Mouse (Mus musculus): ENCODE results near the gene Tmed10.
A peak's percentile ranks its signal among the peaks of the same experiment; 100 is the strongest.

The Tmed10 gene

GRCm38 (mm10) chr12:85305247-85305892 lies 69.3 kb downstream of the Tmed10 start:
- Histone ChIP-seq H3K27me3 (ENCODE audit: control insufficient read depth, insufficient read depth, low read length, poor library complexity, severe bottlenecking) (no peaks in the 10 kb centered on the region), H3K36me3 (ENCODE audit: control insufficient read depth, insufficient read depth, low read length, poor library complexity, severe bottlenecking) (peaks cover 15% of the 10 kb centered on the region)
- peak; percentile 91 for DNase-seq (ENCODE audit: low read depth, low spot score)

- Histone ChIP-seq H3K27me3 (ENCODE audit: control insufficient read depth, insufficient read depth, low read length, poor library complexity, severe bottlenecking) (no peaks in the 10 kb centered on the region), H3K36me3 (ENCODE audit: control insufficient read depth, insufficient read depth, low read length, poor library complexity, severe bottlenecking) (peaks cover 13% of the 10 kb centered on the region)
- peak; percentile 88 for DNase-seq (ENCODE audit: low read depth, low spot score)
Observed at GRCm38 (mm10) chr12:85304725-85305124, 69.9 kb downstream of the Tmed10 start.

GRCm38 (mm10) chr12:85303256-85303655 lies 71.4 kb downstream of the Tmed10 start:
- DNase-seq (ENCODE audit: low read depth, low spot score): no peak
- Histone ChIP-seq H3K27me3 (ENCODE audit: control insufficient read depth, insufficient read depth, low read length, poor library complexity, severe bottlenecking) (no peaks in the 10 kb centered on the region), H3K36me3 (ENCODE audit: control insufficient read depth, insufficient read depth, low read length, poor library complexity, severe bottlenecking) (peaks cover 8% of the 10 kb centered on the region; the same call in 1 of the 2 replicates)

- Histone ChIP-seq H3K27me3 (ENCODE audit: control insufficient read depth, insufficient read depth, low read length, poor library complexity, severe bottlenecking) (no peaks in the 10 kb centered on the region), H3K36me3 (ENCODE audit: control insufficient read depth, insufficient read depth, low read length, poor library complexity, severe bottlenecking) (peaks cover 5% of the 10 kb centered on the region; the same call in 1 of the 2 replicates)
- DNase-seq (ENCODE audit: low read depth, low spot score): no peak
Observed at GRCm38 (mm10) chr12:85298835-85299180, 75.8 kb downstream of the Tmed10 start.

GRCm38 (mm10) chr12:85298127-85298834 lies 76.4 kb downstream of the Tmed10 start:
- no peaks in the 10 kb centered on the region for H3K27me3 ChIP-seq (ENCODE audit: control insufficient read depth, insufficient read depth, low read length, poor library complexity, severe bottlenecking)
- no peak for DNase-seq (ENCODE audit: low read depth, low spot score)
- H3K36me3 ChIP-seq (ENCODE audit: control insufficient read depth, insufficient read depth, low read length, poor library complexity, severe bottlenecking): peaks cover 5% of the 10 kb centered on the region; the same call in 1 of the 2 replicates

GRCm38 (mm10) chr12:85297345-85297997 lies 77.2 kb downstream of the Tmed10 start:
- DNase-seq (ENCODE audit: low read depth, low spot score): no peak
- peaks cover 4% of the 10 kb centered on the region; the same call in 1 of the 2 replicates for H3K36me3 ChIP-seq (ENCODE audit: control insufficient read depth, insufficient read depth, low read length, poor library complexity, severe bottlenecking)
- H3K27me3 ChIP-seq (ENCODE audit: control insufficient read depth, insufficient read depth, low read length, poor library complexity, severe bottlenecking): no peaks in the 10 kb centered on the region

- H3K27me3 ChIP-seq (ENCODE audit: control insufficient read depth, insufficient read depth, low read length, poor library complexity, severe bottlenecking): no peaks in the 10 kb centered on the region
- DNase-seq (ENCODE audit: low read depth, low spot score): no peak
Observed at GRCm38 (mm10) chr12:85296915-85297314, 77.7 kb downstream of the Tmed10 start.

GRCm38 (mm10) chr12:85295506-85295905 lies 79.1 kb downstream of the Tmed10 start:
- no peak for DNase-seq (ENCODE audit: low read depth, low spot score)
- no peaks in the 10 kb centered on the region; the same call in 1 of the 2 replicates for H3K27me3 ChIP-seq (ENCODE audit: control insufficient read depth, insufficient read depth, low read length, poor library complexity, severe bottlenecking)
- no peaks in the 10 kb centered on the region; the same call in 1 of the 2 replicates for H3K36me3 ChIP-seq (ENCODE audit: control insufficient read depth, insufficient read depth, low read length, poor library complexity, severe bottlenecking)

More at GRCm38 (mm10) chr12:85296915-85297314, 77.7 kb downstream of the Tmed10 start:
- peaks cover 4% of the 10 kb centered on the region; the same call in 1 of the 2 replicates for H3K36me3 ChIP-seq (ENCODE audit: control insufficient read depth, insufficient read depth, low read length, poor library complexity, severe bottlenecking)

GRCm38 (mm10) chr12:85292906-85293305 lies 81.7 kb downstream of the Tmed10 start:
- no peaks in the 10 kb centered on the region for H3K36me3 ChIP-seq (ENCODE audit: control insufficient read depth, insufficient read depth, low read length, poor library complexity, severe bottlenecking)
- DNase-seq (ENCODE audit: low read depth, low spot score): peak; percentile 44
- H3K27me3 ChIP-seq (ENCODE audit: control insufficient read depth, insufficient read depth, low read length, poor library complexity, severe bottlenecking): no peaks in the 10 kb centered on the region; the same call in 1 of the 2 replicates

- Histone ChIP-seq H3K27me3 (ENCODE audit: control insufficient read depth, insufficient read depth, low read length, poor library complexity, severe bottlenecking) (no peaks in the 10 kb centered on the region; the same call in 1 of the 2 replicates), H3K36me3 (ENCODE audit: control insufficient read depth, insufficient read depth, low read length, poor library complexity, severe bottlenecking) (no peaks in the 10 kb centered on the region)
- no peak for DNase-seq (ENCODE audit: low read depth, low spot score)
Observed at GRCm38 (mm10) chr12:85292288-85292687, 82.4 kb downstream of the Tmed10 start.

- Histone ChIP-seq H3K36me3 (ENCODE audit: control insufficient read depth, insufficient read depth, low read length, poor library complexity, severe bottlenecking) (no peaks in the 10 kb centered on the region), H3K27me3 (ENCODE audit: control insufficient read depth, insufficient read depth, low read length, poor library complexity, severe bottlenecking) (no peaks in the 10 kb centered on the region; the same call in 1 of the 2 replicates)
- no peak for DNase-seq (ENCODE audit: low read depth, low spot score)
Observed at GRCm38 (mm10) chr12:85291541-85291940, 83.1 kb downstream of the Tmed10 start.

- Histone ChIP-seq H3K36me3 (ENCODE audit: control insufficient read depth, insufficient read depth, low read length, poor library complexity, severe bottlenecking) (no peaks in the 10 kb centered on the region), H3K27me3 (ENCODE audit: control insufficient read depth, insufficient read depth, low read length, poor library complexity, severe bottlenecking) (no peaks in the 10 kb centered on the region; the same call in 1 of the 2 replicates)
- DNase-seq (ENCODE audit: low read depth, low spot score): no peak
Observed at GRCm38 (mm10) chr12:85290633-85291032, 84.0 kb downstream of the Tmed10 start.
